14 mouse cellular contexts compared by ENCODE assay signal in the genomic region with DNA sequence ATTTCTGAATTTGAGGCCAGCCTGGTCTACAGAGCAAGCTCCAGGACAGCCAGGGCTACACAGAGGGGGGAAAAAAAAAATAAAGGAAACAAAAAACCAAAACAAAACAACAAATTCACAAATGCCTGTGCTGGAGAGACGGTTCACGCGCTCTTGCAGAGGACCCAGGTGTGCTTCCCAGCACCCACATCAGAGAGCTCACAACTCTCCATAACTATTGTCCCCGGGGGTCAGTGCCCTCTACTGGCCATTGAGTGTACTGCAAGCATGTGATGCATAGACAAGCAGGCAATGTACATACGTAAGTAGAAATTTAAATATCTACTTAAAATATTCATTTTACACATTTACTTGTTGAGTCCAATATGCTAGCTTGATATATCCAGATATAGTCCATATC. TPM values are rescaled to one million over a fixed set of nuclear protein-coding genes. Genes with fewer than 3 reads are reported as not detected.
DNase-seq lines count a peak whose midpoint lies in the region; TF ChIP-seq lines count a peak whose summit lies in the region.
"Had no signal": no experiment of that assay in that cellular context is flagged by ENCODE, and none has a peak within 500 bp of the region (broad histone marks: within the 10 kb centered on the region; RNA-seq: fewer than 3 reads in every experiment).

No protein-coding gene starts in this region.

- no peak overlapping the region for H3K4me3 ChIP-seq in lung, adult 2 months (replicated peaks; ENCODE audit: extremely low read depth, low read depth, low read length)
- no peak overlapping the region for H3K4me3 ChIP-seq in MEL (ENCODE audit: control insufficient read depth in 1 of 2, insufficient read depth in 1 of 2, low read depth in 2 of 2, low read length in 2 of 2)
- H3K4me3 ChIP-seq in olfactory bulb, adult 2 months (ENCODE audit: insufficient read depth, low read depth, low read length), result no peak overlapping the region
- H3K4me3 ChIP-seq: embryonic facial prominence, embryonic 10.5 days; forebrain, embryonic 12.5 days; heart, embryonic 12.5 days; hindbrain, embryonic 15.5 days had no signal

- no peaks in the 10 kb centered on the region for H3K9me3 ChIP-seq in MEL (replicated peaks; ENCODE audit: insufficient read depth, low read length)
- H3K9me3 ChIP-seq: embryonic facial prominence, embryonic 10.5 days; forebrain, embryonic 12.5 days; heart, embryonic 12.5 days; hindbrain, embryonic 15.5 days had no signal

- no peaks in the 10 kb centered on the region for H3K4me1 ChIP-seq in lung, adult 2 months (ENCODE audit: control insufficient read depth, insufficient read depth, low read length)
- H3K4me1 ChIP-seq in MEL (ENCODE audit: control insufficient read depth in 1 of 2, insufficient read depth in 2 of 2, low read length in 2 of 2), result peaks cover 3 to 5% of the 10 kb centered on the region in 2 experiments; a peak in 3 of 4 replicates
- peaks cover 9% of the 10 kb centered on the region for H3K4me1 ChIP-seq in olfactory bulb, adult 2 months (ENCODE audit: control insufficient read depth, insufficient read depth, low read length)

- 89% methylated on average over 5 of the region's 5 CpGs for WGBS in lung, adult 2 months
- 91% methylated on average over 5 of the region's 5 CpGs for WGBS in olfactory bulb, adult 2 months

- no peak overlapping the region for H3K9ac ChIP-seq in MEL (ENCODE audit: control insufficient read depth, low read depth, low read length, poor library complexity, severe bottlenecking)
- H3K9ac ChIP-seq: forebrain, embryonic 12.5 days; heart, embryonic 12.5 days; hindbrain, embryonic 15.5 days had no signal

- no peak overlapping the region for H3K27ac ChIP-seq in MEL (ENCODE audit: control insufficient read depth, low read depth, low read length)
- H3K27ac ChIP-seq in olfactory bulb, adult 2 months (ENCODE audit: insufficient read depth, low read depth, low read length), result no peak overlapping the region
- H3K27ac ChIP-seq: embryonic facial prominence, embryonic 10.5 days; forebrain, embryonic 12.5 days; hindbrain, embryonic 15.5 days had no signal

- no peaks in the 10 kb centered on the region for H3K79me2 ChIP-seq in MEL (ENCODE audit: control insufficient read depth, insufficient read depth, low read length, poor library complexity)

- peak; percentile 21 for DNase-seq in embryo, embryonic 10.5 days (ENCODE audit: low spot score)
- DNase-seq in embryo, embryonic 11 days, result no peak
- DNase-seq in lung, adult 2 months, result no peak
- no peak for DNase-seq in lung, postnatal 14 days
- peak; percentile 70 for DNase-seq in MEL (ENCODE audit: low read depth, low spot score)
- DNase-seq in ovary, postnatal 10 days (ENCODE audit: low spot score), result no peak
- DNase-seq in cerebellum, adult 9-10 months, result no peak
- DNase-seq: layer of hippocampus, adult 9-11 months; right cerebral cortex, adult 18-20 months had no signal

- TF ChIP-seq POLR2A in lung, adult 2 months (IDR thresholded peaks at IDR 0.05; ENCODE audit: borderline replicate concordance, extremely low read depth, low read depth, low read length), result no peak
- no peak for TF ChIP-seq POLR2A in MEL (IDR thresholded peaks at IDR 0.05; ENCODE audit: control insufficient read depth in 1 of 2, insufficient read depth in 1 of 2, low read depth in 1 of 2, low read length in 2 of 2, poor library complexity in 1 of 2)
- no peak for TF ChIP-seq POLR2A in olfactory bulb, adult 2 months (IDR thresholded peaks at IDR 0.05; ENCODE audit: insufficient read depth, low read depth, low read length)

- peaks cover 0 to 6% of the 10 kb centered on the region in 2 experiments; a peak in 1 of 4 replicates for H3K36me3 ChIP-seq in MEL (ENCODE audit: control insufficient read depth in 1 of 2, insufficient read depth in 2 of 2, low read length in 2 of 2)
- H3K36me3 ChIP-seq: embryonic facial prominence, embryonic 10.5 days; forebrain, embryonic 12.5 days; heart, embryonic 12.5 days; hindbrain, embryonic 15.5 days had no signal

- TF ChIP-seq RAD21 in MEL (IDR thresholded peaks at IDR 0.05; ENCODE audit: low read depth, low read length), result peak; percentile 34

- peak; percentile 31; the same call in 1 of the 2 replicates for TF ChIP-seq CTCF in lung, adult 2 months (IDR thresholded peaks at IDR 0.05; ENCODE audit: insufficient read depth, low read length)
- peak; percentile 71 to 88 (median 77) for TF ChIP-seq CTCF in MEL (IDR thresholded peaks at IDR 0.05 in 2 of 3, conservative IDR thresholded peaks at IDR 0.05 in 1 of 3; ENCODE audit: control insufficient read depth in 1 of 3, insufficient read depth in 1 of 3, low read depth in 2 of 3, low read length in 3 of 3, poor library complexity in 1 of 3, severe bottlenecking in 1 of 3)
- peak; percentile 40; the same call in 1 of the 2 replicates for TF ChIP-seq CTCF in olfactory bulb, adult 2 months (IDR thresholded peaks at IDR 0.05; ENCODE audit: insufficient read depth, low read depth, low read length)

- TF ChIP-seq EP300 in MEL (IDR thresholded peaks at IDR 0.05; ENCODE audit: low read depth in 1 of 2, low read length in 2 of 2), result no peak

- no peaks in the 10 kb centered on the region for H3K27me3 ChIP-seq in MEL (ENCODE audit: control insufficient read depth in 1 of 2, insufficient read depth in 2 of 2, low read length in 2 of 2)
- H3K27me3 ChIP-seq: hindbrain, embryonic 15.5 days had no signal

TF ChIP-seq in MEL, 35 proteins besides CTCF, POLR2A, EP300 and RAD21:
- TF ChIP-seq SIN3A (IDR thresholded peaks at IDR 0.05; ENCODE audit: low read length) (no peak), SMC3 (IDR thresholded peaks at IDR 0.05; ENCODE audit: low read depth, low read length) (peak; percentile 47)

RNA-seq across cellular contexts. Expression of a gene that starts 5.5 kb away (rescaled TPM):
- polyA plus RNA-seq in lung, adult 2 months (2012; rRNA removed), result 4.4 and 4.5 TPM in 2 replicates
- 46.1 and 49.3 TPM in 2 replicates for total RNA-seq in MEL (2012; rRNA removed)
- polyA plus RNA-seq in MEL (2012; ENCODE audit: insufficient read depth in 1 of 2, insufficient read length in 2 of 2, low read depth in 1 of 2, low replicate concordance in 2 of 2, missing spikeins in 1 of 2), result 100 to 1,000 TPM in 1 of 2 experiments, 10 to 100 TPM in 1; 39.6 to 150 TPM
- not detected in 2 replicates for polyA plus RNA-seq in olfactory bulb, adult 2 months (2012; ENCODE audit: insufficient read depth, insufficient read length, low replicate concordance, missing spikeins)

RNA-seq across cellular contexts. Expression of a gene that starts 52.9 kb away (rescaled TPM):
- 2.4 and 6.2 TPM in 2 replicates for polyA plus RNA-seq in lung, adult 2 months (2012; rRNA removed)
- 2.0 and 2.3 TPM in 2 replicates for total RNA-seq in MEL (2012; rRNA removed)
- 1 to 10 TPM in 1 of 2 experiments, not detected in 1; 2.1 TPM for polyA plus RNA-seq in MEL (2012; ENCODE audit: insufficient read depth in 1 of 2, insufficient read length in 2 of 2, low read depth in 1 of 2, low replicate concordance in 2 of 2, missing spikeins in 1 of 2)
- not detected in 2 replicates for polyA plus RNA-seq in olfactory bulb, adult 2 months (2012; ENCODE audit: insufficient read depth, insufficient read length, low replicate concordance, missing spikeins)

Comparison
In these comparisons a context has a peak if more than half of its experiments do, and no peak if none do; other contexts are left out.
1. DNase-seq: peak in embryo, embryonic 10.5 days (single experiment) and MEL (single experiment); none in embryo, embryonic 11 days (single experiment), lung, adult 2 months (single experiment), lung, postnatal 14 days (single experiment), ovary, postnatal 10 days (single experiment) and cerebellum, adult 9-10 months (single experiment).
2. Peak in every context shown above with its lines, with median percentiles within 50 percentile points of each other: CTCF ChIP-seq.